Mouse (Mus musculus): ENCODE results near the gene Syne1. TPM values are rescaled to one million over a fixed set of nuclear protein-coding genes. Genes with fewer than 3 reads are reported as not detected.

Gene Syne1
- polyA plus RNA-seq, 1 experiment from 2014 or later, result 17.8 TPM

GRCm38 (mm10) chr10:5443020-5443419 lies 108.3 kb downstream of the Syne1 start:
- no peak overlapping the region for H3K27ac ChIP-seq (replicated peaks; ENCODE audit: low read depth, low read length)
- H3K4me1 ChIP-seq (ENCODE audit: control insufficient read depth, insufficient read depth, low read length), result no peaks in the 10 kb centered on the region
- no peak overlapping the region for H3K9ac ChIP-seq (replicated peaks; ENCODE audit: low read length)
- H3K9me3 ChIP-seq (ENCODE audit: control insufficient read depth, low read length), result no peaks in the 10 kb centered on the region
- DNase-seq, result no peak
- no peaks in the 10 kb centered on the region for H3K27me3 ChIP-seq (ENCODE audit: control insufficient read depth, insufficient read depth, low read length)
- no peak overlapping the region for H3K4me2 ChIP-seq (ENCODE audit: low read length)
- H3K36me3 ChIP-seq (ENCODE audit: control insufficient read depth, insufficient read depth, low read length), result no peaks in the 10 kb centered on the region
- no peak overlapping the region for H3K4me3 ChIP-seq (replicated peaks; ENCODE audit: low read depth, low read length)
- ATAC-seq (ENCODE audit: low FRiP score, low TSS enrichment), result no peak
- WGBS, result 92% methylated on average over 2 of the region's 2 CpGs

- Histone ChIP-seq H3K9me3 (ENCODE audit: control insufficient read depth, low read length) (no peaks in the 10 kb centered on the region), H3K27ac (replicated peaks; ENCODE audit: low read depth, low read length) (no peak overlapping the region), H3K36me3 (ENCODE audit: control insufficient read depth, insufficient read depth, low read length) (no peaks in the 10 kb centered on the region), H3K4me2 (ENCODE audit: low read length) (no peak overlapping the region), H3K27me3 (ENCODE audit: control insufficient read depth, insufficient read depth, low read length) (no peaks in the 10 kb centered on the region), H3K9ac (replicated peaks; ENCODE audit: low read length) (no peak overlapping the region), H3K4me1 (ENCODE audit: control insufficient read depth, insufficient read depth, low read length) (no peaks in the 10 kb centered on the region), H3K4me3 (replicated peaks; ENCODE audit: low read depth, low read length) (no peak overlapping the region)
- ATAC-seq (ENCODE audit: low FRiP score, low TSS enrichment) (no peak), DNase-seq (peak; percentile 39)
- 46% methylated on average over 2 of the region's 2 CpGs for WGBS
These were observed 111.4 kb downstream of the Syne1 start for GRCm38 (mm10) chr10:5439802-5440350.

GRCm38 (mm10) chr10:5437766-5438165 lies 113.5 kb downstream of the Syne1 start:
- Histone ChIP-seq H3K4me1 (ENCODE audit: control insufficient read depth, insufficient read depth, low read length) (no peaks in the 10 kb centered on the region), H3K27me3 (ENCODE audit: control insufficient read depth, insufficient read depth, low read length) (no peaks in the 10 kb centered on the region), H3K36me3 (ENCODE audit: control insufficient read depth, insufficient read depth, low read length) (no peaks in the 10 kb centered on the region), H3K9me3 (ENCODE audit: control insufficient read depth, low read length) (no peaks in the 10 kb centered on the region), H3K4me3 (replicated peaks; ENCODE audit: low read depth, low read length) (no peak overlapping the region), H3K27ac (replicated peaks; ENCODE audit: low read depth, low read length) (no peak overlapping the region), H3K4me2 (ENCODE audit: low read length) (no peak overlapping the region), H3K9ac (replicated peaks; ENCODE audit: low read length) (no peak overlapping the region)
- 92% methylated on average over 2 of the region's 2 CpGs for WGBS
- ATAC-seq (ENCODE audit: low FRiP score, low TSS enrichment) (no peak), DNase-seq (no peak)

GRCm38 (mm10) chr10:5423984-5424383 lies 127.3 kb downstream of the Syne1 start:
- no peak overlapping the region for H3K4me2 ChIP-seq (ENCODE audit: low read length)
- ATAC-seq (ENCODE audit: low FRiP score, low TSS enrichment), result no peak
- DNase-seq, result no peak
- no peak overlapping the region for H3K4me3 ChIP-seq (replicated peaks; ENCODE audit: low read depth, low read length)
- WGBS, result 71% methylated on average over 4 of the region's 4 CpGs
- H3K9ac ChIP-seq (replicated peaks; ENCODE audit: low read length), result no peak overlapping the region
- H3K27ac ChIP-seq (replicated peaks; ENCODE audit: low read depth, low read length), result no peak overlapping the region
- H3K27me3 ChIP-seq (ENCODE audit: control insufficient read depth, insufficient read depth, low read length), result no peaks in the 10 kb centered on the region
- no peaks in the 10 kb centered on the region for H3K9me3 ChIP-seq (ENCODE audit: control insufficient read depth, low read length)
- no peaks in the 10 kb centered on the region for H3K4me1 ChIP-seq (ENCODE audit: control insufficient read depth, insufficient read depth, low read length)
- no peaks in the 10 kb centered on the region for H3K36me3 ChIP-seq (ENCODE audit: control insufficient read depth, insufficient read depth, low read length)

GRCm38 (mm10) chr10:5415730-5416129 lies 135.6 kb downstream of the Syne1 start:
- DNase-seq (no peak), ATAC-seq (ENCODE audit: low FRiP score, low TSS enrichment) (no peak)
- Histone ChIP-seq H3K9me3 (ENCODE audit: control insufficient read depth, low read length) (no peaks in the 10 kb centered on the region), H3K27ac (replicated peaks; ENCODE audit: low read depth, low read length) (no peak overlapping the region), H3K4me1 (ENCODE audit: control insufficient read depth, insufficient read depth, low read length) (no peaks in the 10 kb centered on the region), H3K36me3 (ENCODE audit: control insufficient read depth, insufficient read depth, low read length) (no peaks in the 10 kb centered on the region), H3K27me3 (ENCODE audit: control insufficient read depth, insufficient read depth, low read length) (no peaks in the 10 kb centered on the region), H3K4me3 (replicated peaks; ENCODE audit: low read depth, low read length) (no peak overlapping the region), H3K4me2 (ENCODE audit: low read length) (no peak overlapping the region), H3K9ac (replicated peaks; ENCODE audit: low read length) (no peak overlapping the region)
- 84% methylated on average over 3 of the region's 3 CpGs for WGBS

GRCm38 (mm10) chr10:5384131-5384776 lies 167.0 kb downstream of the Syne1 start:
- H3K36me3 ChIP-seq (ENCODE audit: control insufficient read depth, insufficient read depth, low read length), result no peaks in the 10 kb centered on the region
- H3K4me3 ChIP-seq (replicated peaks; ENCODE audit: low read depth, low read length), result no peak overlapping the region
- H3K4me1 ChIP-seq (ENCODE audit: control insufficient read depth, insufficient read depth, low read length), result no peaks in the 10 kb centered on the region
- H3K9me3 ChIP-seq (ENCODE audit: control insufficient read depth, low read length), result no peaks in the 10 kb centered on the region
- 82% methylated on average over 6 of the region's 6 CpGs for WGBS
- DNase-seq, result no peak
- no peaks in the 10 kb centered on the region for H3K27me3 ChIP-seq (ENCODE audit: control insufficient read depth, insufficient read depth, low read length)
- ATAC-seq (ENCODE audit: low FRiP score, low TSS enrichment), result no peak
- H3K4me2 ChIP-seq (ENCODE audit: low read length), result no peak overlapping the region
- H3K9ac ChIP-seq (replicated peaks; ENCODE audit: low read length), result no peak overlapping the region
- no peak overlapping the region for H3K27ac ChIP-seq (replicated peaks; ENCODE audit: low read depth, low read length)

GRCm38 (mm10) chr10:5381536-5381935 lies 169.7 kb downstream of the Syne1 start:
- Histone ChIP-seq H3K9ac (replicated peaks; ENCODE audit: low read length) (no peak overlapping the region), H3K4me2 (ENCODE audit: low read length) (no peak overlapping the region), H3K9me3 (ENCODE audit: control insufficient read depth, low read length) (no peaks in the 10 kb centered on the region), H3K27ac (replicated peaks; ENCODE audit: low read depth, low read length) (no peak overlapping the region), H3K4me3 (replicated peaks; ENCODE audit: low read depth, low read length) (no peak overlapping the region), H3K4me1 (ENCODE audit: control insufficient read depth, insufficient read depth, low read length) (no peaks in the 10 kb centered on the region), H3K36me3 (ENCODE audit: control insufficient read depth, insufficient read depth, low read length) (no peaks in the 10 kb centered on the region), H3K27me3 (ENCODE audit: control insufficient read depth, insufficient read depth, low read length) (no peaks in the 10 kb centered on the region)
- ATAC-seq (ENCODE audit: low FRiP score, low TSS enrichment), result no peak
- DNase-seq, result no peak
- WGBS, result 96% methylated on average over 4 of the region's 4 CpGs

GRCm38 (mm10) chr10:5378969-5379368 lies 172.3 kb downstream of the Syne1 start:
- WGBS, result 82% methylated on average over 2 of the region's 2 CpGs
- no peaks in the 10 kb centered on the region for H3K4me1 ChIP-seq (ENCODE audit: control insufficient read depth, insufficient read depth, low read length)
- no peak for ATAC-seq (ENCODE audit: low FRiP score, low TSS enrichment)

GRCm38 (mm10) chr10:5369599-5369998 lies 181.7 kb downstream of the Syne1 start:
- DNase-seq (no peak), ATAC-seq (ENCODE audit: low FRiP score, low TSS enrichment) (no peak)
- H3K27ac ChIP-seq (replicated peaks; ENCODE audit: low read depth, low read length), result no peak overlapping the region
- WGBS, result 84% methylated on average over 4 of the region's 4 CpGs
- H3K9ac ChIP-seq (replicated peaks; ENCODE audit: low read length), result no peak overlapping the region
- no peak overlapping the region for H3K4me3 ChIP-seq (replicated peaks; ENCODE audit: low read depth, low read length)
- no peak overlapping the region for H3K4me2 ChIP-seq (ENCODE audit: low read length)
- H3K36me3 ChIP-seq (ENCODE audit: control insufficient read depth, insufficient read depth, low read length), result no peaks in the 10 kb centered on the region
- 0 out of 2 replicates have a peak, but pooled peaks cover 3% of the 10 kb centered on the region for H3K4me1 ChIP-seq (ENCODE audit: control insufficient read depth, insufficient read depth, low read length)
- no peaks in the 10 kb centered on the region for H3K27me3 ChIP-seq (ENCODE audit: control insufficient read depth, insufficient read depth, low read length)
- no peaks in the 10 kb centered on the region for H3K9me3 ChIP-seq (ENCODE audit: control insufficient read depth, low read length)

More at GRCm38 (mm10) chr10:5378969-5379368, 172.3 kb downstream of the Syne1 start:
- H3K27me3 ChIP-seq (ENCODE audit: control insufficient read depth, insufficient read depth, low read length), result no peaks in the 10 kb centered on the region
- H3K4me2 ChIP-seq (ENCODE audit: low read length), result no peak overlapping the region
- no peak for DNase-seq
- H3K36me3 ChIP-seq (ENCODE audit: control insufficient read depth, insufficient read depth, low read length), result no peaks in the 10 kb centered on the region
- H3K9me3 ChIP-seq (ENCODE audit: control insufficient read depth, low read length), result no peaks in the 10 kb centered on the region
- H3K9ac ChIP-seq (replicated peaks; ENCODE audit: low read length), result no peak overlapping the region
- no peak overlapping the region for H3K27ac ChIP-seq (replicated peaks; ENCODE audit: low read depth, low read length)
- no peak overlapping the region for H3K4me3 ChIP-seq (replicated peaks; ENCODE audit: low read depth, low read length)
